Mouse (Mus musculus) testis, postnatal 10 days (tissue): ENCODE data around the gene Ino80b.
A peak's percentile ranks its signal among the peaks of the same experiment; 100 is the strongest.

Experiments
- DNase-seq: peaks from one replicate; pipeline ENCODE4 v3.0.0; 2021; ENCODE audit warnings: low spot score

Gene Ino80b

GRCm38 (mm10) chr6:83117165-83117438 is 8.1 kb downstream of the Ino80b start:
- no peak for DNase-seq

- DNase-seq, result no peak
Observed at GRCm38 (mm10) chr6:83116373-83117164, 8.7 kb downstream of the Ino80b start.

- no peak for DNase-seq
Observed at GRCm38 (mm10) chr6:83115682-83116372, 9.4 kb downstream of the Ino80b start.

- peak; percentile 96 for DNase-seq
Observed at GRCm38 (mm10) chr6:83115011-83115671, 10.1 kb downstream of the Ino80b start, which contains the start of gene Mogs. Gene Mogs (plus strand): TSS chr6:83115496.

- DNase-seq, result no peak
Observed at GRCm38 (mm10) chr6:83111510-83112136, 13.6 kb downstream of the Ino80b start.

GRCm38 (mm10) chr6:83108762-83109668 is 16.2 kb downstream of the Ino80b start, which contains the start of gene Mrpl53:
Gene Mrpl53 (plus strand): TSS chr6:83109040.
- peak; percentile 87 for DNase-seq

- peak; percentile 89 for DNase-seq
Observed at GRCm38 (mm10) chr6:83107566-83108400, 17.4 kb downstream of the Ino80b start.

- no peak for DNase-seq
Observed at GRCm38 (mm10) chr6:83104158-83104557, 21.1 kb downstream of the Ino80b start.

GRCm38 (mm10) chr6:83103130-83103650 is 22.0 kb downstream of the Ino80b start:
- DNase-seq, result no peak

- peak; percentile 80 for DNase-seq
Observed at GRCm38 (mm10) chr6:83101688-83102556, 23.3 kb downstream of the Ino80b start.

- DNase-seq, result peak; percentile 90
Observed at GRCm38 (mm10) chr6:83101316-83101687, 23.9 kb downstream of the Ino80b start, which contains the start of the genes Ccdc142 and Gm42688. Gene Ccdc142 (plus strand): TSS chr6:83101601. Gene Gm42688 (plus strand): TSS chr6:83101617.

- DNase-seq, result no peak
Observed at GRCm38 (mm10) chr6:83098411-83098810, 26.8 kb downstream of the Ino80b start.

GRCm38 (mm10) chr6:83095968-83096367 is 29.3 kb downstream of the Ino80b start:
- no peak for DNase-seq

- no peak for DNase-seq
Observed at GRCm38 (mm10) chr6:83092416-83093127, 32.7 kb downstream of the Ino80b start.

GRCm38 (mm10) chr6:83087926-83088260 is 37.3 kb downstream of the Ino80b start:
- DNase-seq, result no peak

GRCm38 (mm10) chr6:83087205-83087925 is 37.9 kb downstream of the Ino80b start:
- DNase-seq, result peak; percentile 63

GRCm38 (mm10) chr6:83086121-83087035 is 38.9 kb downstream of the Ino80b start, which contains the start of gene Lbx2:
Gene Lbx2 (plus strand): TSS chr6:83086367.
- peak; percentile 57 for DNase-seq
